Mouse (Mus musculus) gonadal fat pad, adult 2 months (tissue): ENCODE measurements around the gene Fignl2. TPM values are rescaled to one million over a fixed set of nuclear protein-coding genes. Genes with fewer than 3 reads are reported as not detected.

ENCODE experiments used
- DNase-seq: peaks from one replicate; pipeline ENCODE4 v3.0.0-alpha.2; 2012; ENCODE audit warnings: low read depth
- polyA plus RNA-seq: library from polyadenylated mRNA; depleted of rRNA; stranded (reverse); fragments of >200 nt; gene quantifications from 2 replicates; pipeline ENCODE4 v1.2.3, GENCODE M21; 2012; rRNA removed

The Fignl2 gene
- polyA plus RNA-seq, 1 experiment, result 4.8 TPM

- DNase-seq, result no peak
These were observed 69.9 kb downstream of the Fignl2 start for GRCm38 (mm10) chr15:101008386-101009010.

- no peak for DNase-seq
These were observed 71.1 kb downstream of the Fignl2 start for GRCm38 (mm10) chr15:101007236-101007635.

GRCm38 (mm10) chr15:101006251-101007040, 71.9 kb downstream of the Fignl2 start:
- DNase-seq, result no peak

- DNase-seq, result no peak
These were observed 72.7 kb downstream of the Fignl2 start for GRCm38 (mm10) chr15:101005717-101006116.

DNA sequence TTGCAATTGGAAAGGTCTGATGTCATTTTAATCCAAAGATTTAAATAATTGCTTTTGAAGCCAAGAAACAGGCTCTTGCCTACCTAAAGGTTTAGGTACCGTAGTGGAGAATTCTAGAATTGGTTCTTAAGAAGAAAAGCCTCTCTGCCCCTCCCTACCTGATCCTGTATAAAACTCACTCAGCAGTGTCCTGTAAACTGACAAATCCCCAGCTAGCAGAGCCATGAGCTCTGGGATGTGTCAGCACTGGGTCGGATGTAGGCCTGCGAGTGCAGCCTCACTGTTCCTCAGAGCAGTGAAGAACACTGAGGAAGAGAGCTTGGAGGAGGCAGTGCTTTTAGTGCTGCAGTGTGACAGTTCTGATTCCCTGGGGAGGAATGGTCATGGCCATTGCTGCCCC, 73.8 kb downstream of the Fignl2 start:
- DNase-seq, result no peak

DNA sequence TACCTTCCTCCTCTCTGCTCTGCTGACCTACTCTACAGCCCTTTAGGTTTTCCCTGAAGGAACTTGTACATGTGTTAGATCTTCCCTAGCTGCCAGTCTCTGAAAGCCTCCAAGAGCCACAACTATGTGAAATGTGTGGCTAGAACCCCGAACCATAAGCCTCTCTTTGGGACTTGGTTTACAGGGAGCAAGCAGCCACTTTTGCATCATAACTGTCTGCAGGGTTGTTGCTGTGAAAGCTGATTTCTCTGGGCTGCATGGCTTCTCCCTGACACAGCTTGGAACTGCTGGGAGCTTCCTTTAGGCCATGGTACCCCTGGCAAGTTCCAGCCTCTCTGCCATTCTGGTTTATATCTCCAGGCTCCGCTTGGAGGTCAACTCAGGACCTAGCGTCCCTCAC, 75.9 kb downstream of the Fignl2 start:
- DNase-seq, result no peak

GRCm38 (mm10) chr15:101001685-101002084, 76.7 kb downstream of the Fignl2 start:
- no peak for DNase-seq

Other genes starting within 250 kb of the Fignl2 start
- 1.1 and 1.6 TPM in 2 replicates for gene Scn8a, start 208.7 kb downstream of the Fignl2 start, polyA plus RNA-seq
- gene Gm47841, start 31.2 kb downstream of the Fignl2 start, polyA plus RNA-seq, result 0.47 TPM in 1 of 2 replicates, not detected in the other
- gene Ankrd33, start 37.2 kb upstream of the Fignl2 start, polyA plus RNA-seq, result not detected in 2 replicates
- gene Acvrl1, start 50.0 kb upstream of the Fignl2 start, polyA plus RNA-seq, result 45.9 and 52.0 TPM in 2 replicates
- gene Acvr1b, start 95.5 kb upstream of the Fignl2 start, polyA plus RNA-seq, result 32.7 and 35.4 TPM in 2 replicates
- 6.9 and 8.5 TPM in 2 replicates for gene Grasp, start 145.6 kb upstream of the Fignl2 start, polyA plus RNA-seq
- 18.2 and 36.9 TPM in 2 replicates for gene Nr4a1, start 175.7 kb upstream of the Fignl2 start, polyA plus RNA-seq
- gene Atg101, start 205.7 kb upstream of the Fignl2 start, polyA plus RNA-seq, result 36.8 and 42.7 TPM in 2 replicates
- gene 6030408B16Rik, start 214.6 kb upstream of the Fignl2 start, polyA plus RNA-seq, result 10.3 and 11.5 TPM in 2 replicates